Mouse (Mus musculus): ENCODE results near the gene Ism2. TPM values are rescaled to one million over a fixed set of nuclear protein-coding genes. Genes with fewer than 3 reads are reported as not detected.
A peak's percentile ranks its signal among the peaks of the same experiment; 100 is the strongest.

The Ism2 gene
- polyA plus RNA-seq, 1 experiment from 2014 or later = 0.34 TPM

GRCm38 (mm10) chr12:87284726-87285125 is 14.8 kb downstream of the Ism2 start:
- DNase-seq (ENCODE audit: low spot score) = no peak
- Histone ChIP-seq H3K9ac (ENCODE audit: low read length) (no peak overlapping the region), H3K9me3 (ENCODE audit: control insufficient read depth, low read length) (no peaks in the 10 kb centered on the region), H3K27ac (replicated peaks) (no peak overlapping the region), H3K27me3 (ENCODE audit: control insufficient read depth, insufficient read depth, low read length) (no peaks in the 10 kb centered on the region), H3K4me3 (ENCODE audit: low read depth, low read length) (no peak overlapping the region), H3K4me1 (replicated peaks; ENCODE audit: control insufficient read depth, insufficient read depth) (no peaks in the 10 kb centered on the region), H3K4me2 (replicated peaks; ENCODE audit: low read depth) (no peak overlapping the region), H3K36me3 (ENCODE audit: control insufficient read depth, insufficient read depth, low read length) (no peaks in the 10 kb centered on the region)
- TF ChIP-seq EP300 (optimal IDR thresholded peaks at IDR 0.05) = no peak
- no peak for TF ChIP-seq CTCF (IDR thresholded peaks at IDR 0.05; ENCODE audit: low read depth)
- WGBS = 69% methylated on average over 5 of the region's 5 CpGs
- ATAC-seq (ENCODE audit: low FRiP score, low TSS enrichment) = no peak

GRCm38 (mm10) chr12:87284268-87284667 is 15.2 kb downstream of the Ism2 start:
- ATAC-seq (ENCODE audit: low FRiP score, low TSS enrichment) = no peak

GRCm38 (mm10) chr12:87283706-87284105 is 15.8 kb downstream of the Ism2 start:
- H3K27ac ChIP-seq (replicated peaks) = no peak overlapping the region
- H3K4me3 ChIP-seq (ENCODE audit: low read depth, low read length) = no peak overlapping the region
- DNase-seq (ENCODE audit: low spot score) = no peak
- TF ChIP-seq EP300 (optimal IDR thresholded peaks at IDR 0.05) = no peak
- TF ChIP-seq CTCF (IDR thresholded peaks at IDR 0.05; ENCODE audit: low read depth) = no peak
- H3K36me3 ChIP-seq (ENCODE audit: control insufficient read depth, insufficient read depth, low read length) = no peaks in the 10 kb centered on the region
- WGBS = 67% methylated on average over 7 of the region's 7 CpGs
- H3K4me2 ChIP-seq (replicated peaks; ENCODE audit: low read depth) = no peak overlapping the region
- H3K27me3 ChIP-seq (ENCODE audit: control insufficient read depth, insufficient read depth, low read length) = no peaks in the 10 kb centered on the region
- H3K9me3 ChIP-seq (ENCODE audit: control insufficient read depth, low read length) = no peaks in the 10 kb centered on the region
- no peak overlapping the region for H3K9ac ChIP-seq (ENCODE audit: low read length)
- no peak for ATAC-seq (ENCODE audit: low FRiP score, low TSS enrichment)
- H3K4me1 ChIP-seq (replicated peaks; ENCODE audit: control insufficient read depth, insufficient read depth) = no peaks in the 10 kb centered on the region

More at GRCm38 (mm10) chr12:87284268-87284667, 15.2 kb downstream of the Ism2 start:
- H3K27ac ChIP-seq (replicated peaks) = no peak overlapping the region
- no peak for DNase-seq (ENCODE audit: low spot score)
- no peaks in the 10 kb centered on the region for H3K36me3 ChIP-seq (ENCODE audit: control insufficient read depth, insufficient read depth, low read length)
- H3K27me3 ChIP-seq (ENCODE audit: control insufficient read depth, insufficient read depth, low read length) = no peaks in the 10 kb centered on the region
- H3K9ac ChIP-seq (ENCODE audit: low read length) = no peak overlapping the region
- no peak overlapping the region for H3K4me3 ChIP-seq (ENCODE audit: low read depth, low read length)
- WGBS = 71% methylated on average over 4 of the region's 4 CpGs
- TF ChIP-seq EP300 (optimal IDR thresholded peaks at IDR 0.05) (no peak), CTCF (IDR thresholded peaks at IDR 0.05; ENCODE audit: low read depth) (no peak)
- H3K9me3 ChIP-seq (ENCODE audit: control insufficient read depth, low read length) = no peaks in the 10 kb centered on the region
- H3K4me1 ChIP-seq (replicated peaks; ENCODE audit: control insufficient read depth, insufficient read depth) = no peaks in the 10 kb centered on the region
- H3K4me2 ChIP-seq (replicated peaks; ENCODE audit: low read depth) = no peak overlapping the region

DNA sequence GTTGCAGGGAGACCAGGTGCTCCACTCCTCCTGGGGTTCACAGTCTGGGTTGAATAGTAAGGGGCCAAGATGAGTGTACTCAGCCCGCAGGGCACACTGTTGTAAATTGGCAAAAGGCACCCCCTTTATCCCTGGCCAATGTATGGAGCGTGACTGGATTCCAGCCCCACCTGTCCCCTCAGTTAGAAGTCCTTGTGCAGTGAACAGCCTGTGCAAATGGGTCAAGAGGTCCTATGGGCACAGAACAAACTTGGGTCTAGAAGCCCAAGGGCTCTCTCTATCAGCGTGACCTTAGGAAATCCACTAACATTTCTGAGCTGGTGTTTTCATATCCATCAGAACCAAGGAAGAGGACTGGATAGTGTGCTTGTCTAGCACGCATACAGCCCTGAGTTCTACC is 16.8 kb downstream of the Ism2 start:
- H3K9me3 ChIP-seq (ENCODE audit: control insufficient read depth, low read length) = no peaks in the 10 kb centered on the region
- WGBS = 87% methylated on average over 4 of the region's 4 CpGs
- DNase-seq (ENCODE audit: low spot score) (no peak), ATAC-seq (ENCODE audit: low FRiP score, low TSS enrichment) (no peak)
- H3K27ac ChIP-seq (replicated peaks) = no peak overlapping the region
- no peak overlapping the region for H3K4me3 ChIP-seq (ENCODE audit: low read depth, low read length)
- TF ChIP-seq EP300 (optimal IDR thresholded peaks at IDR 0.05) (no peak), CTCF (IDR thresholded peaks at IDR 0.05; ENCODE audit: low read depth) (no peak)
- no peak overlapping the region for H3K4me2 ChIP-seq (replicated peaks; ENCODE audit: low read depth)
- H3K4me1 ChIP-seq (replicated peaks; ENCODE audit: control insufficient read depth, insufficient read depth) = no peaks in the 10 kb centered on the region
- no peaks in the 10 kb centered on the region for H3K36me3 ChIP-seq (ENCODE audit: control insufficient read depth, insufficient read depth, low read length)
- no peaks in the 10 kb centered on the region for H3K27me3 ChIP-seq (ENCODE audit: control insufficient read depth, insufficient read depth, low read length)
- H3K9ac ChIP-seq (ENCODE audit: low read length) = no peak overlapping the region

DNA sequence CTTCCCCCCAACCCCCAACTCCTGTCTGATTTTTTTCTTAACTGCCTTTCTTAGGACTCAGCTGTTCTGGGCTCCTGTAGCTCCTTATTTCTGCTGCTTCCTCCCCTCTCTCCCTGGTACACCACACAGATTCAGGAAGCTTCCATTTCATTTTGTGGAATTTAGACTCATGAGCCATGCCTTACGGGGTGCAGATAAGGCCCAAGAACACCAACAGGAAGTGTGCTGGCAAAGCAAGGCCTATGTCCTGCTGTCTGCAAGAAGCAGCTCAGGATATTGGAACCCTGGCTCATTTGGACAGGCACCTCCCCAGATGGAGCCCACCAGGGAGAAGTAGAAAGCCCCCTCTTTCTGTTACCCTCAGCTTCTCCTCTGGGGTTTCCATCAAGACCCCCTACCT is 17.7 kb downstream of the Ism2 start:
- Histone ChIP-seq H3K9me3 (ENCODE audit: control insufficient read depth, low read length) (no peaks in the 10 kb centered on the region), H3K4me1 (replicated peaks; ENCODE audit: control insufficient read depth, insufficient read depth) (no peaks in the 10 kb centered on the region), H3K4me3 (ENCODE audit: low read depth, low read length) (no peak overlapping the region), H3K27me3 (ENCODE audit: control insufficient read depth, insufficient read depth, low read length) (no peaks in the 10 kb centered on the region), H3K9ac (ENCODE audit: low read length) (no peak overlapping the region), H3K36me3 (ENCODE audit: control insufficient read depth, insufficient read depth, low read length) (no peaks in the 10 kb centered on the region), H3K27ac (replicated peaks) (no peak overlapping the region), H3K4me2 (replicated peaks; ENCODE audit: low read depth) (no peak overlapping the region)
- 67% methylated on average over 1 of the region's 1 CpGs for WGBS
- no peak for ATAC-seq (ENCODE audit: low FRiP score, low TSS enrichment)
- TF ChIP-seq EP300 (optimal IDR thresholded peaks at IDR 0.05) (no peak), CTCF (IDR thresholded peaks at IDR 0.05; ENCODE audit: low read depth) (no peak)
- no peak for DNase-seq (ENCODE audit: low spot score)

GRCm38 (mm10) chr12:87279879-87280278 is 19.6 kb downstream of the Ism2 start:
- H3K36me3 ChIP-seq (ENCODE audit: control insufficient read depth, insufficient read depth, low read length) = no peaks in the 10 kb centered on the region
- no peak overlapping the region for H3K4me3 ChIP-seq (ENCODE audit: low read depth, low read length)
- H3K4me2 ChIP-seq (replicated peaks; ENCODE audit: low read depth) = no peak overlapping the region
- H3K27me3 ChIP-seq (ENCODE audit: control insufficient read depth, insufficient read depth, low read length) = no peaks in the 10 kb centered on the region
- WGBS = 51% methylated on average over 14 of the region's 14 CpGs
- no peaks in the 10 kb centered on the region for H3K9me3 ChIP-seq (ENCODE audit: control insufficient read depth, low read length)
- ATAC-seq (ENCODE audit: low FRiP score, low TSS enrichment) (no peak), DNase-seq (ENCODE audit: low spot score) (no peak)
- no peak overlapping the region for H3K27ac ChIP-seq (replicated peaks)
- H3K4me1 ChIP-seq (replicated peaks; ENCODE audit: control insufficient read depth, insufficient read depth) = no peaks in the 10 kb centered on the region
- TF ChIP-seq EP300 (optimal IDR thresholded peaks at IDR 0.05) (no peak), CTCF (IDR thresholded peaks at IDR 0.05; ENCODE audit: low read depth) (peak; percentile 39)
- no peak overlapping the region for H3K9ac ChIP-seq (ENCODE audit: low read length)
